Mouse (Mus musculus) embryonic fibroblast, embryonic 13.5 days (primary cell): Measurements from ENCODE around the gene Zmiz1.

Source experiments
- CTCF ChIP-seq: IDR thresholded peaks from 2 replicates; pipeline ENCODE4 v1.5.1; 2011; ENCODE audit warnings: mild to moderate bottlenecking, control low read depth, low read length, moderate library complexity, borderline replicate concordance; ENCODE audit not compliant: insufficient read depth
- POLR2A ChIP-seq: IDR thresholded peaks from 2 replicates; pipeline ENCODE4 v1.6.1; 2011; ENCODE audit warnings: low read depth, mild to moderate bottlenecking, control low read depth, low read length, moderate library complexity

DNA sequence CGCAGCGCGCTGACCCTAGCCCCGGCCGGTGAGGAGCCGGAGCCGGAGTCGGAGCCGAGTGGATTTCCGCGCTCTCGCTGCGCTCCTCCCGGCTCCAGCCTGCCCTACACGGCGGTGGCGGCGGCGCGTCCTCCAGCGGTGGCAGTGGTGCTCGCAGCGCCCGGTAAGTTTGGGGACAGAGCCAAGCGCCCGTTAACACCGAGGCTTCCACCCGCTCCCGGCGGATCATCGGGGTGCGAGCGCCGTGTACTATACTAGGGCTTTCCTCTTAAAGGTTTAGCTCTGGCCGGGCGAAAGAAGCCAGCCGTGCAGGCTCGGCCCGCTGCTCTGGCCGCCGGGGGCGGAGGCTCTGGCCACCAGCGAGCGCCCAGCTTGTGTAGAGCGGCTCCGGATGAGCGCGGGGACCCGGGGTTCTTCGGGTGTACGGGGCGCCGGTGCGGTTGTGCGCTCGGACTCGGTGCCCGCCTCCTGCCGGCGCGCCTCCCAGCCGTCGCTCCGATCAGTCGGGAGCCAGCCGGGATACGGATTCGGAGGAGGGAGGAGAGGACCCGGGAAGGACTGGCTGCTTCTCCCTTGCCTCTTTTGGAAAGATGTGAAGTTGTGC lies 511 bp downstream of the Zmiz1 start:
- TF ChIP-seq POLR2A, result no peak
- peak; percentile 36; the same call in 1 of the 2 replicates for TF ChIP-seq CTCF
